Mouse (Mus musculus): ENCODE results near the gene Myo18b. TPM values are rescaled to one million over a fixed set of nuclear protein-coding genes. Genes with fewer than 3 reads are reported as not detected.

Gene Myo18b
- polyA plus RNA-seq, 1 experiment, result 0.88 TPM

DNA sequence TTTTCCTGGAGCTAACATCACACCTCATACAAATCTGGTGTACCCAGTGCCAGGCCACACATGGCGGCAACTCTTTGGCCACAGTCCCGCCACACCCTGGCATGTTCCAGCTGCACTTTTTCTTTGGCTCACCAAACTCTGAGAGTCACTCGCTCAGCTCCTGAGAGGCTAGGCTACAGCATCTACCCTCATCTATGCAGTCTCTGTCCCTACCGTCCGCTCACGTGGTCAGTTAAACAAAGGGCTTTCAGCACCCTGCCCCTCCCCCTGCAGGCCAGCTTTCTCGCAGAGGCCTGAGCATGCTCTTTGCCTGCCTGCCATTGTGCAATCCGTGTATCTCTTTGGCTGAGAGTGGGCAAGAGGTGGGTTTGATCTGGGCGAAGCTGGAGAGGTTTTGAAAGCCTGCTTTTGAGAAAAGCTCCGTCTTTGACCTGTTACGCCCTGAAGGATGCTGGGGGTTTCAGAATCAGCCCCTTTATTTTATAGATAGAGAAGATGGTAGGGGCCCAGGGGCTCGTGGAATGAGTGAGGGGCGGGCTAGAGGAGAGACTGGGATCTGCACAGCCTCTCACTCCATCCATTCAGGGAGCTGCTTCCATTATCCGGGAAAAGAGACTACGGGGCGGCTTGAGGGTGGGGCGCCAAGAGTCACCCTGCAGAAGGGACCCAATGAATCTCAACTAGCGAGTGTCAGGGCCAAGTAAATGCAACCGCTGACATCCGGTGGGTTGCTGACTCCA is 252.5 kb downstream of the Myo18b start:
- Histone ChIP-seq H3K36me3 (ENCODE audit: control insufficient read depth, insufficient read depth, low read length) (no peaks in the 10 kb centered on the region), H3K4me1 (ENCODE audit: control insufficient read depth, insufficient read depth, insufficient read length) (peaks cover 3% of the 10 kb centered on the region; the same call in 1 of the 2 replicates), H3K4me3 (ENCODE audit: extremely low read depth, insufficient read depth, insufficient read length) (no peak overlapping the region), H3K27ac (ENCODE audit: insufficient read depth, low read length) (no peak overlapping the region), H3K27me3 (ENCODE audit: control insufficient read depth, insufficient read depth, low read length) (no peaks in the 10 kb centered on the region)
- TF ChIP-seq POLR2A (IDR thresholded peaks at IDR 0.05; ENCODE audit: low read depth, low read length), result no peak
- TF ChIP-seq CTCF (IDR thresholded peaks at IDR 0.05; ENCODE audit: extremely low read depth, insufficient read depth, insufficient read length, insufficient replicate concordance), result no peak
- 58% methylated on average over 19 of the region's 20 CpGs for WGBS
- DNase-seq (ENCODE audit: low read depth in 1 of 2, low spot score in 2 of 2), result no peak

DNA sequence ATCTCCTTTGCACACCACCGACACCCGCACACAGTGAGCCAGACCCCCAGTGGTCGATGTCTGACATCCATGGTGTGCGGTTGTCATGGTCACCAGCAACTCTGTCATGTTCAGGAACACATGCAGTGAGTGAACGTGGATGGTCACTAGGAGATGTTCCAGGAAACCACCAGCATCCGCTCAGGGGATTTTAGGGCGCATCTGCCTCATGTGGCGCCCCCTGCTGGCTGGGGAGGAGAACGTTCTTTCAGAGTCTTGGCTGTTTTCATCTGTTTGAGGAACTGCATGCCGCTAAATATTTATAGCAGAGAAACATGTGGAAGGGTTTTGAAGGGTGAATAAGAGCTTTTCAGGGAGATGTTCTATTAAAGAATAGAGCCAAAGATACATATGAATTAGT is 253.4 kb downstream of the Myo18b start:
- peaks cover 3% of the 10 kb centered on the region; the same call in 1 of the 2 replicates for H3K4me1 ChIP-seq (ENCODE audit: control insufficient read depth, insufficient read depth, insufficient read length)
- no peaks in the 10 kb centered on the region for H3K36me3 ChIP-seq (ENCODE audit: control insufficient read depth, insufficient read depth, low read length)
- no peak for TF ChIP-seq CTCF (IDR thresholded peaks at IDR 0.05; ENCODE audit: extremely low read depth, insufficient read depth, insufficient read length, insufficient replicate concordance)
- no peak for TF ChIP-seq POLR2A (IDR thresholded peaks at IDR 0.05; ENCODE audit: low read depth, low read length)
- no peak overlapping the region for H3K4me3 ChIP-seq (ENCODE audit: extremely low read depth, insufficient read depth, insufficient read length)
- no peaks in the 10 kb centered on the region for H3K27me3 ChIP-seq (ENCODE audit: control insufficient read depth, insufficient read depth, low read length)
- no peak for DNase-seq (ENCODE audit: low read depth in 1 of 2, low spot score in 2 of 2)
- no peak overlapping the region for H3K27ac ChIP-seq (ENCODE audit: insufficient read depth, low read length)
- 60% methylated on average over 10 of the region's 10 CpGs for WGBS

DNA sequence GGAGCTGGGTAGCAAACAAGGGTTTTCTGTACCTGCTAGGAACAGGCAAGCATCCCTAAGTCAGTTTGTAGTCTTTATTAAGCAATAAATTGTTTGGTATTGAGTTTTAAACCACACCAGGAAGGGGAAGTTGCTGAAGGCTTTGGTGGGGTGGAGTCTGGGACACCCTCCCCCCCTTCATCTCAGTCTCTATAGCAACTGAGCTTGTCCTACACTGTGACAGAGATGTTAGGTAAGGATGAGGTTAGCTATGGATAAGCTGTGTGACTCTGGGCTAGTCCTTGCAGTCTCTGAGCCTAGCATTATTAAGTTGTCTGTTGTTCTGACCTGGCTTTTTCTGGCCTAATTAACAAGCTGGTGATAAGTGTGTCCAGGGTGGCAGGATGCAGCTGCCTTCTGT is 254.4 kb downstream of the Myo18b start:
- no peak for DNase-seq (ENCODE audit: low read depth in 1 of 2, low spot score in 2 of 2)
- Histone ChIP-seq H3K4me1 (ENCODE audit: control insufficient read depth, insufficient read depth, insufficient read length) (peaks cover 3% of the 10 kb centered on the region; the same call in 1 of the 2 replicates), H3K36me3 (ENCODE audit: control insufficient read depth, insufficient read depth, low read length) (no peaks in the 10 kb centered on the region), H3K27me3 (ENCODE audit: control insufficient read depth, insufficient read depth, low read length) (no peaks in the 10 kb centered on the region), H3K27ac (ENCODE audit: insufficient read depth, low read length) (no peak overlapping the region), H3K4me3 (ENCODE audit: extremely low read depth, insufficient read depth, insufficient read length) (no peak overlapping the region)
- no peak for TF ChIP-seq CTCF (IDR thresholded peaks at IDR 0.05; ENCODE audit: extremely low read depth, insufficient read depth, insufficient read length, insufficient replicate concordance)

DNA sequence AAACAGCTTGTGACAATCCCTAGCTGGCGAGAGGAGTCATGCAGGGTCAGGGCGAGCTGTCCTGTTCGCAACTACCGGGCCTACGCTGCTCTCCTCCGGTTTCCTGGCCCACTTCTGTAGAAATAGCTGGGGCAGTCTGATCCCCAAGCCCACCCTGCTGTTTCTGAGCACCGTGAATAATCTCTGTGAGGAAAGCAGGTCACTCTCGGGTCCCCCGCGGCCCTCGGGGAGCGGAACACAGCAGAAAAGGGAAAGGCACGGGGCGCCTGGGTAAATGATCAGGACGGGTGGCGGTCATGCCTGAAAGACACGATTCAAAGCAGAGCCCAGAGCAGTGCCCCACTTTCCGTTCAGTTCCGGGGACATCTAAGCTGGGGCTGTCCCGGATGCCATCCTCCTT is 255.0 kb downstream of the Myo18b start:
- WGBS, result 18% methylated on average over 20 of the region's 20 CpGs
- Histone ChIP-seq H3K36me3 (ENCODE audit: control insufficient read depth, insufficient read depth, low read length) (no peaks in the 10 kb centered on the region), H3K27me3 (ENCODE audit: control insufficient read depth, insufficient read depth, low read length) (no peaks in the 10 kb centered on the region), H3K27ac (ENCODE audit: insufficient read depth, low read length) (no peak overlapping the region), H3K4me1 (ENCODE audit: control insufficient read depth, insufficient read depth, insufficient read length) (peaks cover 3% of the 10 kb centered on the region; the same call in 1 of the 2 replicates), H3K4me3 (ENCODE audit: extremely low read depth, insufficient read depth, insufficient read length) (no peak overlapping the region)
- no peak for DNase-seq (ENCODE audit: low read depth in 1 of 2, low spot score in 2 of 2)
- TF ChIP-seq CTCF (IDR thresholded peaks at IDR 0.05; ENCODE audit: extremely low read depth, insufficient read depth, insufficient read length, insufficient replicate concordance), result no peak
- TF ChIP-seq POLR2A (IDR thresholded peaks at IDR 0.05; ENCODE audit: low read depth, low read length), result no peak

DNA sequence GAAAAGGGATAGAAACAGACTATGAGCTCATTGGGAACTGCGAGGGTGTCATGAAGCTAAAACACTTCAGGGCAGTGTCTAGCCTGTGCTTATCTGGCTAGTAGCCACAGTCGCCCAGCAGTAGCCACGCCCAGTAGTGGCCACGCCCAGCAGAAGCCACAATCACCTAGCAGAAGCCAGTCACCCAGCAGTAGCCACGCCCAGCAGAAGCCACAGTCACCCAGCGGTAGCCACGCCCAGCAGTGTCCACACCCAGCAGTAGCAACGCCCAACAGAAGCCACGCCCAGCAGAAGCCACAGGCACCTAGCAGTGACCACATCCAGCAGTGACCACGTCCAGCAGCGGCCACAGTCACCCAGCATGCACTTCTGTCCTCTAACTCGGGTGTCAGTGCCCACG is 255.5 kb downstream of the Myo18b start:
- Histone ChIP-seq H3K4me3 (ENCODE audit: extremely low read depth, insufficient read depth, insufficient read length) (no peak overlapping the region), H3K4me1 (ENCODE audit: control insufficient read depth, insufficient read depth, insufficient read length) (peaks cover 3% of the 10 kb centered on the region; the same call in 1 of the 2 replicates), H3K27me3 (ENCODE audit: control insufficient read depth, insufficient read depth, low read length) (no peaks in the 10 kb centered on the region), H3K27ac (ENCODE audit: insufficient read depth, low read length) (no peak overlapping the region), H3K36me3 (ENCODE audit: control insufficient read depth, insufficient read depth, low read length) (no peaks in the 10 kb centered on the region)
- TF ChIP-seq CTCF (IDR thresholded peaks at IDR 0.05; ENCODE audit: extremely low read depth, insufficient read depth, insufficient read length, insufficient replicate concordance) (no peak), POLR2A (IDR thresholded peaks at IDR 0.05; ENCODE audit: low read depth, low read length) (no peak)
- no peak for DNase-seq (ENCODE audit: low read depth in 1 of 2, low spot score in 2 of 2)
- WGBS, result 23% methylated on average over 13 of the region's 13 CpGs

Other genes starting within 250 kb of the Myo18b start
- gene Grk3, start 119.4 kb upstream of the Myo18b start, polyA plus RNA-seq (2012; rRNA removed), result 20.7 and 23.1 TPM in 2 replicates
- gene Crybb2, start 173.8 kb upstream of the Myo18b start, polyA plus RNA-seq (2012; rRNA removed), result not detected in 2 replicates
- 1.7 and 2.7 TPM in 2 replicates for gene Crybb3, start 185.2 kb upstream of the Myo18b start, polyA plus RNA-seq (2012; rRNA removed)

Measured in spleen, adult 2 months (tissue).